Mouse (Mus musculus): ENCODE measurements around the gene Fopnl.

Fopnl gene

DNA sequence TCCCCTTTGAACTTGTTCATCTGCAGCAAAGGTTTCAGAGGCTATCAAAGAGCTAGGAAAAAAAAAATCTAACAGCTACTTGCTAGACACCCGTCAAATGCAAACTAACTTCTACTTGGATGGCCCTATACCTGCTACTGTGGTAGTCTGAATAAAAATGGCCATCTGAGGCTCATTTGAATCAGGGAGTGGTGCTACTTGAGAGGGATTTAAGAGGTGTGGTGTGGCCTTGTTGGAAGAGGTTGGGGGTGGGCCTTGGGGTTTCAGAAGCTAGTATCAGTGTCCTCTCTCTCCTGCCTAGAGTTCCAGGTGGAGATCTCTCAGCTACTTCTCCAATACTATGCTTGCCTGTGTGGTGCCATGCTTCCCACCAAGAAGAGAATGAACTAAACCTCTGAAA is 10.8 kb downstream of the Fopnl start:
- no peak for DNase-seq

GRCm38 (mm10) chr16:14304791-14305190 is 12.4 kb downstream of the Fopnl start:
- no peak for DNase-seq

DNA sequence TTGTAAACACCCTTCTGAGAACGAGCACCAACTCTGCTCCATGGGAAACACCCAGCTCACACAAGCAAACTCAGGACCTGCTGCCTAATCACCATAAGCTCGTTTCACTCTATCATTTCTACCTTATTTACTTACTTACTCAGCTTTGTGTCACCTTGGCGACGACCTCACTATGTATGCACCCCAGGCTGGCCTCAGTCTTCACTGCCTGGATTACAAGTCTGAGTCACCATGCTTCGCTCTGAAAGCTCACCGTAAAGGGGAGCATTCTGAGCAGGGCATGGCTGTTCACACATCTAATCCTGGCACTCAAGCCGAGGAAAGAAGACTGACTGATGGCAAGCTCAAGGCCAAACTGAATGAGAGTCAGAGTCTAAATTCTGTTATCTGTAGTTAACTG is 13.5 kb downstream of the Fopnl start:
- no peak for DNase-seq

- no peak for DNase-seq
Observed at GRCm38 (mm10) chr16:14303148-14303547, 14.1 kb downstream of the Fopnl start.

DNA sequence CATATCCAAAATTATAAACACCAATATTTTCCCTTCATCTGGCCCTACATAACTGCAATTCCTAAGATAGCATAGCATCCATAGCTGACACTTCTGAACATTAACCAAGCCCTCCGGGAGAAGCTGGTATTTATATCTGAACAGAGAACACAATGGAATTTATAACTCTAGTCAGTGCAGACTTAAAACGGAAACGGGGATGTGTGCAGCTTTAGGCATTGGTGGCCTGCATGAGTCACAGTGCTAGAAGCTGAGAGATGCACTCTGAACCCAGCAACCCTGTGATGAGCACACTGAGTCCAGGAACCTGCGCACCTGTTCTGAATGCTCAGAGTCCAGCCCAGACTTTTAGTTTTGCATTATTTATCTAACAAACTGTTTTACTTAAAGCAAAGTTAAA is 18.7 kb downstream of the Fopnl start:
- DNase-seq: no peak

DNA sequence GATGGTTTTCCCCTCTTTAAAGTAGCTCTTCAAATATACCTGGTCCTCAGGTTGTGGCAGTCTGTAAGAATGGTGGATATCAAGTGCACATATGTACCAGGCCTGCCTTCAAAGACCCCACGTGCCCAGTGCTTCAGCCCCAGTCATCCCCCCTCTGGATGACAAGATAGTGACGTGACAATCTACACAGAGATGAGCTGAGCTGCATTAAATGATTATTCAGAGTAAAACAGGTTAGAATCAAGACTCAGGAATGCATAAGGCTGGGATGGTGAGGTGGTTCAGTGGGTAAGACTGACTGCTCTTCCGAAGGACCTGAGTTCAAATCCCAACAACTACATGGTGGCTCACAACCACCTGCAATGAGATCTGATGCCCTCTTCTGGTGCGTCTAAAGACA is 19.5 kb downstream of the Fopnl start:
- no peak for DNase-seq

DNA sequence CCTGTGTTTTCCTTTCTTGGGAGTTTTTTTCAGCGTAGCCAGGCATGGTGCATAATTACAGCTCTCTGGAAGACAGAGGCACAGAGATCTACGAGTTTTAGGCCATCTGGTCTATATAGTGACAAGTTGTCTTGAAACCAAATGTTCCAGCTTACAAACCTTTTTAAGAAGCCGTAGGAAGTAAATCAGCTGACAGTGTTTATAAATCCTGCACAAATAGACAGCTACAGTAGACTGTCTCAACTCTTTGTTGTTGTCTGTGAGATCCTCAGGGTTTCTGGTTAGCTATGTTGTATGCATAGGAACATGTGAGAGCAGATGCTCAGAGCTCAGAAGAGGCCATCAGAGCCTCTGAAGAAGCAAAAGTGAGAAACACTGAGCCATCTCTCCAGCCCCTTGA is 20.1 kb downstream of the Fopnl start:
- peak; percentile 27 for DNase-seq

GRCm38 (mm10) chr16:14296544-14297124 is 20.6 kb downstream of the Fopnl start:
- no peak for DNase-seq

DNA sequence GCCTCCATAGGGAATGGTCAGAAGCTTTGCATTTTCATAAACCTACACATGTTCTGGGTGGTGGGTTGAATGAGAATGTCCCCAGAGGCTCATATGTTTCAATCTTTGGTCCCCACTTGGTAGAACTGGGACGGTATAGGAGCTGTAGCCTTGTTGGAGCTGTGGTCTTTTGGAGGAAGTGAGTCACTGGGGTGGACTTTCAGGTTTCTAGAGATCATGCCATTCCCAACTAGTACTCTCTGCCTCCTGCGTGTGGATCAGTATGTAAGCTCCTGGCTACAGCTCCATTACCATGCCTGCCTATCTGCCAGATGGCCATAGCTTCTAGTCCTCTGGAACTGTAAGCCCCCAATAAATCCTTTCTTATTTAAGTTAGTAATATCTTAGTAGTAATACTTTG is 21.9 kb downstream of the Fopnl start:
- no peak for DNase-seq

- no peak for DNase-seq
Observed at GRCm38 (mm10) chr16:14292205-14293199, 24.7 kb downstream of the Fopnl start.

GRCm38 (mm10) chr16:14291223-14291622 is 26.0 kb downstream of the Fopnl start, which contains the start of gene Myh11:
Gene Myh11 (minus strand): TSS chr16:14291372.
- DNase-seq: no peak

- DNase-seq: no peak
Observed at GRCm38 (mm10) chr16:14272374-14272965, 44.7 kb downstream of the Fopnl start.

- DNase-seq: no peak
Observed at GRCm38 (mm10) chr16:14265203-14265920, 51.8 kb downstream of the Fopnl start.

GRCm38 (mm10) chr16:14264504-14264903 is 52.7 kb downstream of the Fopnl start:
- no peak for DNase-seq

DNA sequence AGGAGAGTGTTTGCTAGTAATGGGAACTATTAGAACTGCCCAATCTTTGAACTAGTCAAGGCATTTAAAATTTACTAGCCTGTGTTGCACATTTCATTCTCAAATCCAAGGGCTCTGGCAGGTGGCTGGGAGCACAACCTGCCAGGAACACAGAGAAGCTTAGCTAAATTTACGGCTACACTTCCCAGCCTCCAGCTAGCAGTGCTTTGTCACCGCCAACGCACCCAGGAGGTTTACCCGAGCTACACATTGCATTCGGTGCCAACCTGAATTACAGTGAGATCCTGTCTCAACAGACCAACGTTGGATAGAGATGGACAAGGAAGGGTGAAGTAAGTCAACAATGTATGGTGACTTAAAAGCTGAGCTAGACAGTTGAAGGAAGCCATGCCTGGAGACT is 54.0 kb downstream of the Fopnl start:
- peak; percentile 14 for DNase-seq

GRCm38 (mm10) chr16:14262410-14262809 is 54.8 kb downstream of the Fopnl start:
- DNase-seq: no peak

DNA sequence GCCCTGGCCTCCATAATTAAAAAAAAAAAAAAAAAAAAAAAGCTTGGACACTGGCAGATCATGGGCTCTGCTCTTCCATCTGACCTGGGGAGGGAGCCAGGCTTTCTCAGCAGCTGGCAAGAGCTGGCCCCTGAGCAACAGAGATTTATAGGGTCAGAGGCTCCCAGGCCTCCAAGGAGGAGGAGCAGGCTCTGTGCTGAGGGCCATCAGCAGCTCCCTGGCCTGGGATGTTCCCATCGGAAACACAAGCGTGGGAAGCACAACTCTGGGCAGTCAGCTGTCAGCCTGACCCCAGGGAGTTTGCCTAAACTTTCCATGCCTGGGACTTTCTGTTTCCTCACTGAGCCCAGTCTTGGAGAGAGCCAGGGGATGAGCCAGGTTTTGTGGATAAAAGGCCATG is 58.3 kb downstream of the Fopnl start:
- DNase-seq: no peak

- DNase-seq: peak; percentile 26
Observed at GRCm38 (mm10) chr16:14253586-14253985, 63.6 kb downstream of the Fopnl start.

DNA sequence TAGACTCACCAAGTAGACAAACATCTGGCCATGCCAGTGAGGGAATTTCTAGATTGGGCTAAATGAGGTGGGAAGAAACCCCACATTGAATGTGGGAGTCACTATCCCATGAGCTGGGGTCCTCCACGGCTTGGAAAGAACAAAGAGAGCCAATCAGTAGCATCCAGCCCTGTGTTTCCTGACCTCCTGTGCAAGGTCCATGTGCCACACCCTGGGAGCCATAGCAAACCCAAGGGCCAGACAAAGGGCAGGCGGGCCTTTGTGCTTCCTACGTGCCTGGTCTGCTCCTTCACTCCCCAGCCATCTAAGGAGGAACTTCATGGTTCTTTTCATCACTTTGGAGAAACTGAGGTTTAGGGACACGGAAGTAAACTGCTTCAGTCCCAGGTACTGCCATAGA is 64.3 kb downstream of the Fopnl start:
- no peak for DNase-seq

DNA sequence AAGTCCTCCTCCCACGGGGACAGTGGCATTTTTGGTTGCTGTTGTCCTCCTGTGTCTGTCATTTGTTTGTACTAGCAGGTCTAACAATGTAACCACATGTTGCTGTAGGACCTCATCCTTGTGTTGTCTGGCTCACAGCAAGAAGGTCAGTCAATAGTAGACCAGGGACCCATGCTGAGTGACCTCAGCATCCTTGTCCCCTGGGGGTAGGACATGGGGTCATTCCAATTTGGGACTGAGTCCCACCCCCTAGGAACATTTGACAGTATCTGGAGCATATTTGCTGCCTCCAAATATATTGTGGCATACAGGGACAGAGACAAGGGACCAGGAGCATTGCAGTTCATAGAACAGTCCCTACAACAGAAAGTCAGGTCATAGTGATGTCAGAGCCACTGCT is 67.3 kb downstream of the Fopnl start:
- DNase-seq: no peak
